Mouse (Mus musculus): Measurements from ENCODE around the gene Lcp2.

Gene Lcp2

GRCm38 (mm10) chr11:34046767-34047541 lies at the start of gene Lcp2:
TSS of gene Lcp2 (plus strand) at chr11:34046920.
- no peak for DNase-seq (ENCODE audit: low read depth, low spot score)

- no peak for DNase-seq (ENCODE audit: low read depth, low spot score)
These were observed 48.5 kb upstream of the Lcp2 start for GRCm38 (mm10) chr11:33998244-33998643.

- no peak for DNase-seq (ENCODE audit: low read depth, low spot score)
These were observed 46.3 kb upstream of the Lcp2 start for GRCm38 (mm10) chr11:34000416-34000815.

- DNase-seq (ENCODE audit: low read depth, low spot score), result peak; percentile 51
These were observed 44.7 kb upstream of the Lcp2 start for GRCm38 (mm10) chr11:34001938-34002592.

GRCm38 (mm10) chr11:34002593-34002965 lies 44.1 kb upstream of the Lcp2 start:
- no peak for DNase-seq (ENCODE audit: low read depth, low spot score)

GRCm38 (mm10) chr11:34007616-34008015 lies 39.1 kb upstream of the Lcp2 start:
- no peak for DNase-seq (ENCODE audit: low read depth, low spot score)

- no peak for DNase-seq (ENCODE audit: low read depth, low spot score)
These were observed 38.5 kb upstream of the Lcp2 start for GRCm38 (mm10) chr11:34008214-34008613.

GRCm38 (mm10) chr11:34008702-34009101 lies 38.0 kb upstream of the Lcp2 start:
- DNase-seq (ENCODE audit: low read depth, low spot score), result peak; percentile 72

GRCm38 (mm10) chr11:34009316-34010087 lies 37.2 kb upstream of the Lcp2 start:
- DNase-seq (ENCODE audit: low read depth, low spot score), result no peak

GRCm38 (mm10) chr11:34010133-34010858 lies 36.4 kb upstream of the Lcp2 start:
- DNase-seq (ENCODE audit: low read depth, low spot score), result peak; percentile 53

- DNase-seq (ENCODE audit: low read depth, low spot score), result no peak
These were observed 35.9 kb upstream of the Lcp2 start for GRCm38 (mm10) chr11:34010859-34011172.

GRCm38 (mm10) chr11:34012007-34012652 lies 34.6 kb upstream of the Lcp2 start:
- DNase-seq (ENCODE audit: low read depth, low spot score), result no peak

- DNase-seq (ENCODE audit: low read depth, low spot score), result no peak
These were observed 21.6 kb upstream of the Lcp2 start for GRCm38 (mm10) chr11:34025091-34025490.

GRCm38 (mm10) chr11:34029658-34030057 lies 17.1 kb upstream of the Lcp2 start:
- no peak for DNase-seq (ENCODE audit: low read depth, low spot score)

- peak; percentile 5 for DNase-seq (ENCODE audit: low read depth, low spot score)
These were observed 15.5 kb upstream of the Lcp2 start for GRCm38 (mm10) chr11:34031015-34031805.

- DNase-seq (ENCODE audit: low read depth, low spot score), result no peak
These were observed 12.7 kb upstream of the Lcp2 start for GRCm38 (mm10) chr11:34034008-34034505.

GRCm38 (mm10) chr11:34034794-34035193 lies 11.9 kb upstream of the Lcp2 start:
- no peak for DNase-seq (ENCODE audit: low read depth, low spot score)

- no peak for DNase-seq (ENCODE audit: low read depth, low spot score)
These were observed 10.6 kb upstream of the Lcp2 start for GRCm38 (mm10) chr11:34035909-34036658.

GRCm38 (mm10) chr11:34040061-34040460 lies 6.7 kb upstream of the Lcp2 start:
- DNase-seq (ENCODE audit: low read depth, low spot score), result no peak

GRCm38 (mm10) chr11:34042808-34043207 lies 3.9 kb upstream of the Lcp2 start:
- DNase-seq (ENCODE audit: low read depth, low spot score), result no peak
